Mouse (Mus musculus) intestine, postnatal 0 days (tissue): ENCODE measurements around the gene Srgap1. TPM values are rescaled to one million over a fixed set of nuclear protein-coding genes. Genes with fewer than 3 reads are reported as not detected.

Experiments used
- ATAC-seq: fragments of 200-750 bp; cut with Nextera tagmentation; 2 replicates; pipeline ENCODE4 v1.8.0; 2017; ENCODE audit warnings: mild to moderate bottlenecking, moderate TSS enrichment, moderate library complexity
- H3K27ac ChIP-seq: fragments of 300-500 bp; sonication (generic); 2 replicates; pipeline ENCODE4 v1.5.1; 2014; ENCODE audit warnings: mild to moderate bottlenecking, low read depth, low read length, moderate library complexity
- H3K27me3 ChIP-seq: fragments of 300-500 bp; sonication (generic); replicated peaks from 2 replicates; pipeline ENCODE4 v1.6.1; 2014; ENCODE audit warnings: low read length, mixed read lengths; ENCODE audit not compliant: control insufficient read depth, insufficient read depth
- H3K36me3 ChIP-seq: fragments of 300-500 bp; sonication (generic); 2 replicates; pipeline ENCODE4 v1.6.1; 2014; ENCODE audit warnings: mild to moderate bottlenecking, moderate library complexity; ENCODE audit not compliant: control insufficient read depth, insufficient read depth
- H3K4me1 ChIP-seq: fragments of 300-500 bp; sonication (generic); replicated peaks from 2 replicates; pipeline ENCODE4 v1.6.1; 2014; ENCODE audit warnings: antibody characterized with exemption, low read length, mixed read lengths; ENCODE audit not compliant: control insufficient read depth, insufficient read depth
- H3K4me2 ChIP-seq: fragments of 300-500 bp; sonication (generic); replicated peaks from 2 replicates; pipeline ENCODE4 v1.6.1; 2014; ENCODE audit warnings: low read depth, mild to moderate bottlenecking, moderate library complexity
- H3K4me3 ChIP-seq: fragments of 300-500 bp; sonication (generic); 2 replicates; pipeline ENCODE4 v1.5.1; 2014; ENCODE audit warnings: low read depth, low read length
- H3K9ac ChIP-seq: fragments of 300-500 bp; sonication (generic); 2 replicates; pipeline ENCODE4 v1.6.1; 2014; ENCODE audit warnings: mild to moderate bottlenecking, low read depth, low read length
- H3K9me3 ChIP-seq: fragments of 300-500 bp; sonication (generic); 2 replicates; pipeline ENCODE4 v1.6.1; 2016; ENCODE audit warnings: mixed run types; ENCODE audit not compliant: control insufficient read depth
- CTCF ChIP-seq: sonication (generic); IDR thresholded peaks from 2 replicates; pipeline ENCODE4 v1.5.1; 2016; ENCODE audit warnings: low read depth, mild to moderate bottlenecking, control low read depth, antibody characterized with exemption, moderate library complexity
- WGBS: fragments of 180-500 bp; shearing (Covaris S2); extraction: QIAGEN DNeasy Blood & Tissue Kit; methylation state at CpG from one replicate; pipeline ENCODE4 v1.1.7; 2014; 5-methylcytosine and 5-hydroxymethylcytosine counted together
- polyA plus RNA-seq: library from polyadenylated mRNA; unstranded; fragments of >200 nt; fragmentation: Nextera tagmentation; extraction: Ambion mirVana; gene quantifications from 2 replicates; pipeline ENCODE4 v1.2.1, GENCODE M21; 2015

Srgap1 gene
- polyA plus RNA-seq, 1 experiment from 2014 or later: 2.6 TPM

DNA sequence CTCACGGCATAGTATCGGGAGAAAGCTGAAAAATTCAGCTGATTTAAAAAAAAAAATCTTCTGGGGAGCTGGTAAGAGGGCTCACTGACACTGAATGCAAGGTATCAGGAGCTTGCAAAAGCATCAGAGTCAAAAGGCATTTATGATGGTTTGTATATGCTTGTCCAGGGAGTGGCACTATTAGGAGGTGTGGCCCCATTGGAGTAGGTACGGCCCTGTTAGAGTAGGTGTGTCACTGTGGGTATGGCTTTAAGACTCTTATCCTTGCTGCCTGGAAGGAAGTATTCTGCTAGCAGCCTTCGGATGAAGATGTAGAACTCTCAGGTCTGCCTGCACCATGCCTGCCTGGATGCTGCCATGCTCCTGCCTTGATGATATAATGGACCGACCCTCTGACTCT lies 26.2 kb downstream of the Srgap1 start:
- WGBS: 71% methylated on average over 5 of the region's 5 CpGs
- H3K4me1 ChIP-seq: no peaks in the 10 kb centered on the region

DNA sequence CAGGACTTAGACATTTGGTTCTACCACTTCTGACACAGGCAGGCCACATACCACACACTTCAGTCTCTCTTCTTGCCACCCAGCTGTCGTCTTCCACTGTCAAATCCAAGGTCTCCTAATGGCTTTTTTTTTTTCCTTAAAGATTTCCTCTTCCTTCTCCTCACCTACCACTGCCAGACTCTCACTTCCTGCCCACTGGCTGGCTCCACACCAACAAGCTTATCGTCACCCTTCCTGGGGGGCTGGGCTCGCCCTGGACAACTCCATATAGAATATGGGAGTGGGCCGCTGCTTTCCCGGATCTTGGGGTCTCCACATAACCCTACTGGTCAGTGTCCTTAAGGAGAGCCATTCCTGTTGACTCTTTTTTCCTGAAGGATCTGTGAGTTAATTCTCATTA lies 26.9 kb downstream of the Srgap1 start:
- Histone ChIP-seq H3K4me2 (no peak overlapping the region), H3K4me1 (no peaks in the 10 kb centered on the region), H3K27ac (no peak overlapping the region), H3K27me3 (no peaks in the 10 kb centered on the region), H3K36me3 (peaks cover 7% of the 10 kb centered on the region; the same call in 1 of the 2 replicates), H3K9me3 (no peaks in the 10 kb centered on the region), H3K4me3 (no peak overlapping the region), H3K9ac (no peak overlapping the region)
- no peak for ATAC-seq
- no peak for TF ChIP-seq CTCF
- WGBS: 69% methylated on average over 5 of the region's 5 CpGs

More for the DNA sequence above, 26.2 kb downstream of the Srgap1 start:
- Histone ChIP-seq H3K36me3 (peaks cover 7% of the 10 kb centered on the region; the same call in 1 of the 2 replicates), H3K9ac (no peak overlapping the region), H3K9me3 (no peaks in the 10 kb centered on the region), H3K27me3 (no peaks in the 10 kb centered on the region), H3K27ac (no peak overlapping the region), H3K4me2 (no peak overlapping the region), H3K4me3 (no peak overlapping the region)
- TF ChIP-seq CTCF: no peak
- ATAC-seq: peak; percentile 62; the same call in 1 of the 2 replicates

DNA sequence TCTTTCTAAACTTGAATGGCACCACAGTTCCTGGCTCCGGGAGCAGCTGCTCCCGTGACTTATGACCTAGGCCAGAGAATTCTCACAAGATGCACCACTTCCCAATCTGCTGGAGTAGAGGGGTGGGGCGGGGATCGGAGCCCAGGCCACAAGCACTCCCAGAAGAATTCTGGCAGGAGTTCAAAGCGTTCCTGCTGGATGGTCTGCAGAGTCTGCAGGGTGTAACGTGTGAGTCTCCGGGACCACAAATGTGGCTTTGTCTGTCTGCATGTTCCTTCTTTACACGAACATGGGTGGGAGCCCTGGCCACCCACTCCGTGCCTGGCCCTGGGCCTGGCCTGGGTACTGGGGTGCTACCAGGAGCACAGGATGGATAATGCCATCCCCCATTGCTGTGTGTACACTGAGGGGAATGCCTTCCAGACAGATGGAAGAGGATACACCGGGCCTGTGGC lies 28.5 kb downstream of the Srgap1 start:
- Histone ChIP-seq H3K9me3 (no peaks in the 10 kb centered on the region), H3K4me1 (no peaks in the 10 kb centered on the region), H3K27me3 (no peaks in the 10 kb centered on the region), H3K27ac (no peak overlapping the region), H3K4me2 (no peak overlapping the region), H3K4me3 (no peak overlapping the region), H3K9ac (no peak overlapping the region), H3K36me3 (no peaks in the 10 kb centered on the region)
- ATAC-seq: 0 out of 2 replicates have a peak, but pooled peaks have one; percentile 24
- WGBS: 38% methylated on average over 10 of the region's 10 CpGs
- TF ChIP-seq CTCF: no peak

DNA sequence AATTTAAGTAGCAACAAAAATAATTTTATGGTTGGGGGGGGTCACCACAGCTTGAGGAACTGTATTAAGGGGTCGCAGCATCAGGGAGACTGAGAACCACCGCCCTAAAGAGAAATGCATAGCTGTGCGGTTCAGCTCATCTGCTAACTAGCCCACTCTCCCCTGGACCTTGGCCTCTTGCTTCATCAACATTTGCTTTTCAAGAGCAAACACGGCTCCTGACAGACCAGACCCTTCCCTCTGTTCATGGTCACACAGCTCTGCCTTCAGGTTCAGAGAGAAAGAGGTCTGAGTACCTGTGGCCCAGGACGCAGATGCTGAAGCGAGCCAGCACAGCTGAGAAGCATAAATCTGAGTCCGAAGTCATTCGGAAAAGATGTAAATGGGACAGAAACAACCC lies 29.4 kb downstream of the Srgap1 start:
- H3K36me3 ChIP-seq: no peaks in the 10 kb centered on the region
- ATAC-seq: peak; percentile 35; the same call in 1 of the 2 replicates
- no peak overlapping the region for H3K4me3 ChIP-seq
- peak overlapping the region; percentile 14; the same call in 1 of the 2 replicates for H3K4me2 ChIP-seq
- 36% methylated on average over 8 of the region's 8 CpGs for WGBS
- TF ChIP-seq CTCF: no peak
- H3K27ac ChIP-seq: no peak overlapping the region
- H3K4me1 ChIP-seq: no peaks in the 10 kb centered on the region
- H3K9me3 ChIP-seq: no peaks in the 10 kb centered on the region
- no peaks in the 10 kb centered on the region for H3K27me3 ChIP-seq
- H3K9ac ChIP-seq: no peak overlapping the region

DNA sequence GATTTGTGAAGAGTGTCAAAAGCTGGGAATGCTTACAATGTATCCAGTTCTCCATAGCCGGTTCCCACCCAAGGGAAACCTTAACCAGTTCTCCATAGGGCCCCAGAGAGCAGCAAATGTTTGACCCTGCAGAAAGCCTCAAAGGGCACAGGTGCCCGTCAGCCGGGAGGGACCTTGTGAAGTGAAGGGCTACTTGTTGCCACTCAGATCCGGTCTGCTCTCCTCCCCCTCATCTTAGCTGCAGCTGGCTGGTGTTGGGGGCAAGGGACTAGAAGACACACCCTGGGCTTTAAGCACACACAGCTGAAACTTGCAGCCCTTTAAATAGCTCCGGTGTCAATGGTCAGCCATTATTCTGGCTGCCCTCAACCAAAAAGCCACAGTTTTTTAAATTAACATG lies 30.1 kb downstream of the Srgap1 start:
- no peak for ATAC-seq
- WGBS: 32% methylated on average over 5 of the region's 5 CpGs
- no peak for TF ChIP-seq CTCF
- Histone ChIP-seq H3K4me2 (no peak overlapping the region), H3K9me3 (no peaks in the 10 kb centered on the region), H3K27me3 (no peaks in the 10 kb centered on the region), H3K27ac (no peak overlapping the region), H3K9ac (no peak overlapping the region), H3K4me1 (no peaks in the 10 kb centered on the region), H3K4me3 (no peak overlapping the region), H3K36me3 (no peaks in the 10 kb centered on the region)

DNA sequence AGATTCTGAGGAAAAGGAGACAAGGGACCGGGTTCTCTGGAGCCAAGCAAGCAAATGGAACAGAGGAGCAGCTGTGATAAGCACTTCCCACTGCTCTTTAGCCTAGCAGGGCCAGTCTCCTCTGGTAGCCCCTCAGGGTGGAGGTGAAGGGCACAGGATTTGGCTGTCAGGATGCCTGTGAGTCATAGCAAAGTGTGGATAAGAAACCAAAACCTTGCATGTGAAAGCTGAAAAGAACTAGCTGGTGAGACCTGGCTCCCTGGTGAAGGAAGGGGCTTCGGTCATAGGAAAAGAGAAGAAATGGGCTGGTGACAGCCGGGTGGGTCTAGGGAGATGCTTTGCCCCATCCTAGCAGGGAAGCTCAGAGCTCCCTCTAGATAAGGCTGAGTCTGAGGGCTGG lies 30.5 kb downstream of the Srgap1 start:
- H3K4me2 ChIP-seq: no peak overlapping the region
- TF ChIP-seq CTCF: 0 out of 2 replicates have a peak, but pooled peaks have one; percentile 3
- no peaks in the 10 kb centered on the region for H3K27me3 ChIP-seq
- no peaks in the 10 kb centered on the region for H3K36me3 ChIP-seq
- H3K4me3 ChIP-seq: no peak overlapping the region
- no peak overlapping the region for H3K9ac ChIP-seq
- H3K9me3 ChIP-seq: no peaks in the 10 kb centered on the region
- H3K27ac ChIP-seq: no peak overlapping the region
- 92% methylated on average over 3 of the region's 3 CpGs for WGBS
- no peak for ATAC-seq
- no peaks in the 10 kb centered on the region for H3K4me1 ChIP-seq

DNA sequence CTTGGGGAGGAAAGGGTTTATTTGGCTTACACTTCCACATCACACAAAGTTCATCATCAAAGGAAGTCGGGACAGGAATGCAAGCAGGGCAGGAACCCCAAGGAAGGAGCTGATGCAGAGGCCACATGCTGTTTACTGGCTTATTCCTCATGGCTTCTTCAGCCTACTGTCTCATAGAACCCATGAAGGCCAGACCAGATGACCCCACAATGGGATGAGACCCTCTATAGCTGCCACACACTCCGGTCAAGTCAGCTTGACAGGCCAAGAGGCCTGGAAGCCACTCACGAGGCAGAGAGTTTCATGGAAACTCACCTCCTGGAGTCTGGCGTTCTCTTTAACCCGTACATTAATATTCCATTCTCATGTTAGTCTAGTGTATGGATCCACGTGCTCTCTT lies 34.8 kb downstream of the Srgap1 start:
- TF ChIP-seq CTCF: no peak
- no peak for ATAC-seq

More for the DNA sequence above, 34.8 kb downstream of the Srgap1 start:
- no peak overlapping the region for H3K27ac ChIP-seq
- no peak overlapping the region for H3K4me3 ChIP-seq
- H3K36me3 ChIP-seq: no peaks in the 10 kb centered on the region
- H3K4me2 ChIP-seq: no peak overlapping the region
- H3K9me3 ChIP-seq: no peaks in the 10 kb centered on the region
- WGBS: 82% methylated on average over 6 of the region's 6 CpGs
- H3K27me3 ChIP-seq: no peaks in the 10 kb centered on the region
- no peaks in the 10 kb centered on the region for H3K4me1 ChIP-seq
- H3K9ac ChIP-seq: no peak overlapping the region
